Mouse (Mus musculus) ES-E14 (cell line): ENCODE data around the gene Slc6a19. TPM values are rescaled to one million over a fixed set of nuclear protein-coding genes. Genes with fewer than 3 reads are reported as not detected.

Experiments used
- DNase-seq: peaks from one replicate; pipeline ENCODE4 v3.0.0-alpha.2; 2013; ENCODE audit warnings: low read depth, low spot score
- H3K27ac ChIP-seq: 2 replicates; pipeline ENCODE4 v1.5.1; 2012; ENCODE audit warnings: low read depth, mild to moderate bottlenecking, low read length, moderate library complexity, mixed read lengths; ENCODE audit not compliant: poor library complexity, insufficient read depth, severe bottlenecking
- H3K36me3 ChIP-seq: 2 replicates; pipeline ENCODE4 v1.6.1; 2012; ENCODE audit warnings: mild to moderate bottlenecking, low read length, moderate library complexity, mixed read lengths; ENCODE audit not compliant: control insufficient read depth, poor library complexity, insufficient read depth, severe bottlenecking
- H3K4me1 ChIP-seq, 2 experiments: fragments of 150-350 bp in 1 of 2; sonication (generic) in 1 of 2; 2 replicates each; pipeline ENCODE4 v1.6.1; 2012; ENCODE audit warnings: low read length in 2 of 2, mild to moderate bottlenecking in 1 of 2, mixed read lengths in 1 of 2; ENCODE audit not compliant: control insufficient read depth in 2 of 2, insufficient read depth in 2 of 2, poor library complexity in 1 of 2
- H3K4me3 ChIP-seq, 2 experiments: fragments of 150-350 bp in 1 of 2; sonication (generic) in 1 of 2; 2 replicates each; pipeline ENCODE4 v1.5.1; 2012; ENCODE audit warnings: low read length in 2 of 2, low read depth in 1 of 2, mild to moderate bottlenecking in 1 of 2, mixed read lengths in 1 of 2; ENCODE audit not compliant: insufficient read depth in 1 of 2, poor library complexity in 1 of 2, severe bottlenecking in 1 of 2
- H3K9ac ChIP-seq: 2 replicates; pipeline ENCODE4 v1.6.1; 2012; ENCODE audit warnings: low read depth, mild to moderate bottlenecking, low read length, mixed read lengths; ENCODE audit not compliant: poor library complexity, insufficient read depth, severe bottlenecking
- H3K9me3 ChIP-seq: fragments of 150-350 bp; sonication (generic); 2 replicates; pipeline ENCODE4 v1.6.1; 2012; ENCODE audit warnings: low read depth, mild to moderate bottlenecking, low read length; ENCODE audit not compliant: control insufficient read depth, insufficient read depth
- CHD2 ChIP-seq: IDR thresholded peaks from 2 replicates; pipeline ENCODE4 v1.6.1; 2014; ENCODE audit warnings: mild to moderate bottlenecking, low read depth, low read length, inconsistent platforms
- HCFC1 ChIP-seq: IDR thresholded peaks from 2 replicates; pipeline ENCODE4 v1.6.1; 2012; ENCODE audit warnings: low read length, inconsistent platforms, borderline replicate concordance; ENCODE audit not compliant: insufficient read depth
- MAFK ChIP-seq: IDR thresholded peaks from 2 replicates; pipeline ENCODE4 v1.6.1; 2014; ENCODE audit warnings: mild to moderate bottlenecking, low read depth, low read length, inconsistent platforms; ENCODE audit not compliant: insufficient read depth
- ZC3H11A ChIP-seq: IDR thresholded peaks from 2 replicates; pipeline ENCODE4 v1.6.1; 2012; ENCODE audit warnings: low read depth, mild to moderate bottlenecking, inconsistent platforms, low read length, borderline replicate concordance
- ZNF384 ChIP-seq: IDR thresholded peaks from 2 replicates; pipeline ENCODE4 v1.6.1; 2012; ENCODE audit warnings: low read depth, low read length, inconsistent platforms
- in situ Hi-C, 2 experiments: fragments of 600-800 bp; cut with MboI; formaldehyde crosslinking; loops; one replicate each; pipeline ENCODE4 v1.15.1; 2025; ENCODE audit warnings: low sequenced_read_pairs in 2 of 2, inconsistent platforms in 1 of 2; ENCODE audit not compliant: unreplicated experiment in 2 of 2
- total RNA-seq: library from RNA; depleted of rRNA; stranded (reverse); fragments of 300-350 nt; gene quantifications from 2 replicates; pipeline ENCODE4 v1.2.3, GENCODE M21; 2012; rRNA removed

The Slc6a19 gene
- total RNA-seq, 1 experiment, result 0.09 TPM

DNA sequence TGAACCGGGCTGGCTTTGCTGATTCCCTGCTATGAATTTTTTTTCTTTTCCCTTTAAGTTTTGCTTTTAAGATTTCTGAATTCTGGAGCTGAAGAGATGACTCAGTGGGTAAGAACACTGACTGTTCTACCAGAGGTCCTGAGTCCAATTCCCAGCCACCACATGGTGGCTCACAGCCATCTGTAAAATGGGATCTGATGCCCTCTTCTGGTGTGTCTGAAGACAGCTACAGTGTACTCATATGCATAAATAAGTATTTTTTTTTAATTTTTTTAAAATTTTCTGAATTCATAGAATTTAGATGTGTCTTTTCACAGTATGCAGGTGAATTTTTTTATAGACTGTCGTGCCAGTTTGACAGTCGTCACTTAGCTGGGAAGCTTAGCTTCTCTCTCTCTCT lies 72.8 kb downstream of the Slc6a19 start:
- Histone ChIP-seq H3K4me1 (peaks cover 0 to 8% of the 10 kb centered on the region in 2 experiments; a peak in 1 of 4 replicates), H3K36me3 (peaks cover 8% of the 10 kb centered on the region; the same call in 1 of the 2 replicates), H3K9me3 (no peaks in the 10 kb centered on the region), H3K9ac (no peak overlapping the region), H3K4me3 (no peak overlapping the region), H3K27ac (no peak overlapping the region)
- in situ Hi-C loops, result no loop called here
- no peak for TF ChIP-seq ZC3H11A
- no peak for TF ChIP-seq ZNF384
- TF ChIP-seq MAFK, result no peak
- TF ChIP-seq HCFC1, result no peak
- TF ChIP-seq CHD2, result no peak
- no peak for DNase-seq

Other genes starting within 250 kb of the Slc6a19 start
- 105 and 128 TPM in 2 replicates for gene Lpcat1, start 237.7 kb downstream of the Slc6a19 start, total RNA-seq
- 0.16 and 0.18 TPM in 2 replicates for gene Slc6a3, start 168.1 kb downstream of the Slc6a19 start, total RNA-seq
- gene Clptm1l, start 100.9 kb downstream of the Slc6a19 start, total RNA-seq, result 106 and 107 TPM in 2 replicates
- gene Tert, start 78.0 kb downstream of the Slc6a19 start, total RNA-seq, result 11.7 and 21.0 TPM in 2 replicates
- not detected in 2 replicates for gene Slc6a18, start 26.8 kb downstream of the Slc6a19 start, total RNA-seq
- 87.1 and 126 TPM in 2 replicates for gene Slc12a7, start 28.2 kb upstream of the Slc6a19 start, total RNA-seq
- gene Nkd2, start 142.8 kb upstream of the Slc6a19 start, total RNA-seq, result 1.8 and 2.6 TPM in 2 replicates
- gene Trip13, start 232.9 kb upstream of the Slc6a19 start, total RNA-seq, result 26.1 and 43.0 TPM in 2 replicates
- gene Brd9, start 232.9 kb upstream of the Slc6a19 start, total RNA-seq, result 25.3 and 26.6 TPM in 2 replicates